ENCODE assay signal across 17 mouse cellular contexts in the genomic region with DNA sequence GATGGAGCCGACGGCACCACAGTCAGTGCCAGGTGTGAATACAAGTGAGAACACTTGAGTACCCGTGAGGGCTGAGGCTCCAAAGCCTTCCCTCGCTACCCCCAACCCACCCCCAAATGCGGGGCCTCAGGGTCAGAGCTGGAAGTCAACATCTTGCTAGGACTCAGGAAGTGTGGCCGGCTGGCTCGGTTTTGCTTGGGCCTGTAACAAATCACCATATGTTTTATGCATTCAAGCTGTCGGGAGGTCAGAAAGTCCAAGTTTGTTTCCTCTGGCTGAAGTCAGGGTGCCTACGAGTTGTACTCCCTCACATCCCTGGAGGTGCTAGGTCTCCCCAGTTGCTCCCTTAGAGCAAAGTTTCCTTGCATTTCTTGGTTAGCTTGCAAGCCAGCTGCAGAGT. TPM values are rescaled to one million over a fixed set of nuclear protein-coding genes. Genes with fewer than 3 reads are reported as not detected.
DNase-seq lines count a peak whose midpoint lies in the region; ATAC-seq and TF ChIP-seq lines count a peak whose summit lies in the region.
"Had no signal": no experiment of that assay in that cellular context is flagged by ENCODE, and none has a peak within 500 bp of the region (broad histone marks: within the 10 kb centered on the region; RNA-seq: fewer than 3 reads in every experiment).

No protein-coding gene starts in this region.

- 0 out of 2 replicates have a peak, but pooled peaks cover 2% of the 10 kb centered on the region for H3K27me3 ChIP-seq in lung, embryonic 16.5 days (ENCODE audit: control insufficient read depth, insufficient read depth, low read depth, low read length)
- no peaks in the 10 kb centered on the region for H3K27me3 ChIP-seq in lung, postnatal 0 days (replicated peaks; ENCODE audit: insufficient read depth, low read length)
- no peaks in the 10 kb centered on the region for H3K27me3 ChIP-seq in stomach, embryonic 16.5 days (ENCODE audit: control insufficient read depth, insufficient read depth, low read length)
- no peaks in the 10 kb centered on the region for H3K27me3 ChIP-seq in liver, postnatal 0 days (ENCODE audit: insufficient read depth, low read length)
- H3K27me3 ChIP-seq: embryonic facial prominence, embryonic 13.5 days had no signal

- no peak overlapping the region for H3K4me2 ChIP-seq in lung, embryonic 16.5 days (ENCODE audit: low read depth, low read length)
- no peak overlapping the region for H3K4me2 ChIP-seq in lung, postnatal 0 days (replicated peaks; ENCODE audit: low read depth, low read length)
- H3K4me2 ChIP-seq in stomach, embryonic 16.5 days (ENCODE audit: low read depth, low read length): no peak overlapping the region
- H3K4me2 ChIP-seq in liver, postnatal 0 days (ENCODE audit: low read depth, low read length): no peak overlapping the region
- H3K4me2 ChIP-seq: embryonic facial prominence, embryonic 13.5 days; forebrain, embryonic 13.5 days; neural tube, embryonic 13.5 days had no signal

- intact Hi-C loops in heart, postnatal 36 days (cut with DNase I): loop anchor here (2.0 to 10.0 kb wide), 2 partner anchors 49 to 635 kb away; no protein-coding TSS in a partner anchor

- H3K9ac ChIP-seq in lung, embryonic 16.5 days (ENCODE audit: low read length): no peak overlapping the region
- H3K9ac ChIP-seq in lung, postnatal 0 days (replicated peaks; ENCODE audit: low read depth): no peak overlapping the region
- H3K9ac ChIP-seq in stomach, embryonic 16.5 days (ENCODE audit: low read length): no peak overlapping the region
- H3K9ac ChIP-seq in liver, postnatal 0 days (replicated peaks): no peak overlapping the region
- H3K9ac ChIP-seq: embryonic facial prominence, embryonic 13.5 days; forebrain, embryonic 13.5 days; liver, embryonic 14.5 days; neural tube, embryonic 13.5 days had no signal

- ATAC-seq in lung, embryonic 16.5 days (ENCODE audit: low read depth): no peak
- no peak for ATAC-seq in lung, postnatal 0 days
- no peak for ATAC-seq in stomach, embryonic 16.5 days (ENCODE audit: insufficient read depth, low FRiP score)
- no peak for ATAC-seq in liver, postnatal 0 days
- ATAC-seq: forebrain, embryonic 13.5 days; hindbrain, embryonic 16.5 days had no signal

- peak; percentile 97 for DNase-seq in heart, adult 11 months
- no peak for DNase-seq in heart, postnatal 36 days
- no peak for DNase-seq in lung, postnatal 0 days (ENCODE audit: low spot score)
- DNase-seq in heart, postnatal 4 days: peak; percentile 42
- no peak for DNase-seq in T-cell, adult 2 months (ENCODE audit: low spot score)
- DNase-seq in liver, postnatal 0 days: no peak
- DNase-seq: cerebellum, adult 11 months; right cerebral cortex, adult 18-20 months; thymus, postnatal 14 days had no signal

- WGBS in lung, embryonic 16.5 days: 41% methylated on average over 9 of the region's 9 CpGs
- 34% methylated on average over 9 of the region's 9 CpGs for WGBS in lung, postnatal 0 days
- 41% methylated on average over 9 of the region's 9 CpGs for WGBS in stomach, embryonic 16.5 days
- 56% methylated on average over 9 of the region's 9 CpGs for WGBS in liver, postnatal 0 days (ENCODE audit: insufficient replicate concordance)

- peaks cover 72% of the 10 kb centered on the region for H3K4me1 ChIP-seq in lung, embryonic 16.5 days (replicated peaks; ENCODE audit: control insufficient read depth, insufficient read depth, low read length)
- peaks cover under 1% of the 10 kb centered on the region; the same call in 1 of the 2 replicates for H3K4me1 ChIP-seq in lung, postnatal 0 days (ENCODE audit: insufficient read depth, low read depth, low read length)
- H3K4me1 ChIP-seq in stomach, embryonic 16.5 days (ENCODE audit: control insufficient read depth, insufficient read depth, low read length): peaks cover 66% of the 10 kb centered on the region
- H3K4me1 ChIP-seq in liver, postnatal 0 days (ENCODE audit: insufficient read depth): peaks cover 9% of the 10 kb centered on the region

- H3K36me3 ChIP-seq in lung, embryonic 16.5 days (ENCODE audit: control insufficient read depth, insufficient read depth, low read length): no peaks in the 10 kb centered on the region
- H3K36me3 ChIP-seq in lung, postnatal 0 days (ENCODE audit: insufficient read depth, low read length): no peaks in the 10 kb centered on the region
- H3K36me3 ChIP-seq in stomach, embryonic 16.5 days (ENCODE audit: control insufficient read depth, insufficient read depth, low read length): no peaks in the 10 kb centered on the region
- no peaks in the 10 kb centered on the region; the same call in 1 of the 2 replicates for H3K36me3 ChIP-seq in liver, postnatal 0 days (replicated peaks; ENCODE audit: insufficient read depth, low read length)
- H3K36me3 ChIP-seq: G1E; neural tube, embryonic 13.5 days had no signal

- no peaks in the 10 kb centered on the region for H3K9me3 ChIP-seq in lung, embryonic 16.5 days (ENCODE audit: control insufficient read depth, low read length)
- H3K9me3 ChIP-seq in lung, postnatal 0 days (ENCODE audit: low read length): no peaks in the 10 kb centered on the region
- no peaks in the 10 kb centered on the region for H3K9me3 ChIP-seq in stomach, embryonic 16.5 days (replicated peaks; ENCODE audit: control insufficient read depth, low read length)
- H3K9me3 ChIP-seq in liver, postnatal 0 days (ENCODE audit: low read length): no peaks in the 10 kb centered on the region
- H3K9me3 ChIP-seq: embryonic facial prominence, embryonic 13.5 days; forebrain, embryonic 13.5 days; G1E; neural tube, embryonic 13.5 days had no signal

- no peak overlapping the region for H3K4me3 ChIP-seq in lung, embryonic 16.5 days (ENCODE audit: low read length)
- no peak overlapping the region for H3K4me3 ChIP-seq in lung, postnatal 0 days (ENCODE audit: low read depth, low read length)
- H3K4me3 ChIP-seq in stomach, embryonic 16.5 days (replicated peaks; ENCODE audit: low read length): no peak overlapping the region
- no peak overlapping the region for H3K4me3 ChIP-seq in liver, postnatal 0 days (ENCODE audit: low read depth, low read length)
- H3K4me3 ChIP-seq: embryonic facial prominence, embryonic 13.5 days; forebrain, embryonic 13.5 days; neural tube, embryonic 13.5 days had no signal

- no peak for TF ChIP-seq EP300 in lung, postnatal 0 days (IDR thresholded peaks at IDR 0.05)
- no peak for TF ChIP-seq EP300 in liver, postnatal 0 days (IDR thresholded peaks at IDR 0.05; ENCODE audit: low read depth)

- peak overlapping the region; percentile 26; the same call in 1 of the 2 replicates for H3K27ac ChIP-seq in lung, embryonic 16.5 days (ENCODE audit: low read length)
- H3K27ac ChIP-seq in lung, postnatal 0 days (ENCODE audit: low read length): no peak overlapping the region
- peak overlapping the region; percentile 22 for H3K27ac ChIP-seq in stomach, embryonic 16.5 days (ENCODE audit: low read length)
- no peak overlapping the region for H3K27ac ChIP-seq in liver, postnatal 0 days (ENCODE audit: low read depth)
- H3K27ac ChIP-seq: forebrain, embryonic 13.5 days; liver, embryonic 14.5 days; neural tube, embryonic 13.5 days had no signal

- TF ChIP-seq CTCF in lung, postnatal 0 days (IDR thresholded peaks at IDR 0.05): no peak
- no peak for TF ChIP-seq CTCF in liver, postnatal 0 days (IDR thresholded peaks at IDR 0.05; ENCODE audit: low read depth)

RNA-seq across cellular contexts. Expression of gene Umps, which starts 27.2 kb away (rescaled TPM):
- total RNA-seq in heart, postnatal 36 days (2021): 1 to 10 TPM; 7.9 to 8.6 TPM
- polyA plus RNA-seq in lung, embryonic 16.5 days (2015; fragmentation: Nextera tagmentation; extraction: Ambion mirVana): 43.8 and 49.9 TPM in 2 replicates
- 10.3 and 11.1 TPM in 2 replicates for polyA plus RNA-seq in lung, postnatal 0 days (2015; fragmentation: Nextera tagmentation; extraction: Ambion mirVana)
- total RNA-seq in heart, postnatal 4 days (2021): 10 to 100 TPM; 17.0 to 18.1 TPM
- 53.5 and 54.5 TPM in 2 replicates for polyA plus RNA-seq in stomach, embryonic 16.5 days (2015; fragmentation: Nextera tagmentation; extraction: Ambion mirVana)
- 16.7 and 18.6 TPM in 2 replicates for polyA plus RNA-seq in liver, postnatal 0 days (2015; fragmentation: Nextera tagmentation; extraction: Ambion mirVana)

Comparison
In these comparisons a context has a peak if more than half of its experiments do, and no peak if none do; other contexts are left out.
1. DNase-seq: peak in heart, adult 11 months (single experiment) and heart, postnatal 4 days (single experiment); none in heart, postnatal 36 days (0 of 2), lung, postnatal 0 days (single experiment), T-cell, adult 2 months (single experiment) and liver, postnatal 0 days (single experiment).
2. H3K27ac ChIP-seq: peak in lung, embryonic 16.5 days (single experiment) and stomach, embryonic 16.5 days (single experiment); none in lung, postnatal 0 days (single experiment) and liver, postnatal 0 days (single experiment).